Mouse (Mus musculus): ENCODE measurements at regions not wholly inside any gene's neighbourhood (a gene's known extent, or its start where the extent isn't known, plus 50 kb on each side); places are given as distances from the start of the nearest gene placed in this dataset.

GRCm38 (mm10) chr3:141140606-141141005, 71.5 kb downstream of the Pdha2 start:
- Histone ChIP-seq H3K9me3 (ENCODE audit: control insufficient read depth, low read length) (no peaks in the 10 kb centered on the region), H3K4me1 (ENCODE audit: control insufficient read depth, insufficient read depth, low read length) (no peaks in the 10 kb centered on the region), H3K9ac (replicated peaks; ENCODE audit: low read depth, low read length) (no peak overlapping the region), H3K27me3 (ENCODE audit: control insufficient read depth, insufficient read depth, low read length) (no peaks in the 10 kb centered on the region), H3K4me2 (ENCODE audit: low read depth, low read length) (no peak overlapping the region), H3K4me3 (ENCODE audit: low read depth, low read length) (no peak overlapping the region), H3K27ac (ENCODE audit: low read depth, low read length) (no peak overlapping the region), H3K36me3 (ENCODE audit: control insufficient read depth, insufficient read depth, low read length) (no peaks in the 10 kb centered on the region)
- no peak for ATAC-seq (ENCODE audit: low read depth)
- WGBS: 35% methylated on average over 3 of the region's 3 CpGs

- H3K4me3 ChIP-seq (ENCODE audit: low read depth, low read length): no peak overlapping the region
- no peaks in the 10 kb centered on the region for H3K9me3 ChIP-seq (ENCODE audit: control insufficient read depth, low read length)
- H3K4me1 ChIP-seq (ENCODE audit: control insufficient read depth, insufficient read depth, low read length): no peaks in the 10 kb centered on the region
- H3K27me3 ChIP-seq (ENCODE audit: control insufficient read depth, insufficient read depth, low read length): no peaks in the 10 kb centered on the region
- ATAC-seq (ENCODE audit: low read depth): peak; percentile 56; the same call in 1 of the 2 replicates
- no peak overlapping the region for H3K9ac ChIP-seq (replicated peaks; ENCODE audit: low read depth, low read length)
- 10% methylated on average over 3 of the region's 3 CpGs for WGBS
- H3K36me3 ChIP-seq (ENCODE audit: control insufficient read depth, insufficient read depth, low read length): no peaks in the 10 kb centered on the region
- H3K27ac ChIP-seq (ENCODE audit: low read depth, low read length): no peak overlapping the region
- no peak overlapping the region for H3K4me2 ChIP-seq (ENCODE audit: low read depth, low read length)
Observed at GRCm38 (mm10) chr3:141112387-141113163, 99.6 kb downstream of the Pdha2 start.

GRCm38 (mm10) chr3:141111705-141112385, 100.3 kb downstream of the Pdha2 start:
- Histone ChIP-seq H3K4me3 (ENCODE audit: low read depth, low read length) (no peak overlapping the region), H3K9ac (replicated peaks; ENCODE audit: low read depth, low read length) (no peak overlapping the region), H3K36me3 (ENCODE audit: control insufficient read depth, insufficient read depth, low read length) (no peaks in the 10 kb centered on the region), H3K27me3 (ENCODE audit: control insufficient read depth, insufficient read depth, low read length) (no peaks in the 10 kb centered on the region), H3K27ac (ENCODE audit: low read depth, low read length) (no peak overlapping the region), H3K9me3 (ENCODE audit: control insufficient read depth, low read length) (no peaks in the 10 kb centered on the region), H3K4me1 (ENCODE audit: control insufficient read depth, insufficient read depth, low read length) (no peaks in the 10 kb centered on the region), H3K4me2 (ENCODE audit: low read depth, low read length) (no peak overlapping the region)
- WGBS: 16% methylated on average over 1 of the region's 1 CpGs
- ATAC-seq (ENCODE audit: low read depth): no peak
